Mouse (Mus musculus): ENCODE data around the gene Cmss1.

Gene Cmss1

DNA sequence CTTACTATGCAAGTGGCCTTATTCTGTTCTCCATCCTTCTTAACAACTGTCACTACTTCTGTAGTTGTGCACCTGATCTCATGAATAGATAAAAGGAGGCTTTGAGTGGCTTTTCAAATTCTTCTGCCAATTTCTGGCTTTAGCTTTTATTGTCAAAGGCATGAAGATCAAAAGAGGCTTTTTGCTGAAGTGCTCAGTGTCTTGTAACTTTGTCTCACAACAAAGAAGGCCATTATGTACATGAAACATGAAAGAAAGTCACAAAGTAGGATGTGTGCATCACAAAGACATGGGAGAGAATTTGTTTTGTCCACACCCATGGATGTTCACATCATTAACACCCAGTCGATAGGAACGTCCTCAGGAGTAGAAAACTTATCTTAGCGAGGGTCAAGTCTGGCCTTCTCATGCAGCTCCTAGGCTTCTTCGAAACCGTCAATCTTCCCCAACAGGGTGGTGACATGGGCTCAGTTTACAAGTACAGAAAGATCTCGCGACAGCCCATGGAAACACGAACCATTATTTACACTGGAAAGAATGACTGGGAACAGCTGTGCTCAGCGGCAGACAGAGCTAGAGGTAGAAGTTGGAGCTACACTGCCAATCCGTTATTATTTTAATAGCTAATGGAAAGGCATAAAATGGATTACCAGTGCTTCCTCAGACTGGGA, 133.1 kb downstream of the Cmss1 start:
- no peak for DNase-seq (ENCODE audit: low read depth)

DNA sequence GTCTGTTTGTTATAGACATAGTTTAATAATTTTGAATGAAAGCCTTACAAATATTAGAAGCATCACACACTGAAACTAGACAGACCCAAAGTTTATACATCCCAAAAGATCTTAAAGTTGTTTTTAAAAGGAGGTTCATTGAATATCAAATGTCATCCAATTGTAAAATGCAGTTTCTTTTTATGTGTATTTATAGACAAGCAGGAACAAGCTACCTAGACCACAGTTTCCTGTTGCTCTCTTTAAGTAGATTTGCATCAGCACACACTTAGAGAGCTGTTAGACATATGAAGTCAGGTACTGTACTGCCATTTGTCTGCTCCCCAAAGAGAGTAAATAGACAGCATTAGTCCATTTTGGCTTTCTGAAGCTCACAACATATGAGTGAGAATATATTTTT, 135.6 kb downstream of the Cmss1 start:
- peak; percentile 87 for DNase-seq (ENCODE audit: low read depth)

DNA sequence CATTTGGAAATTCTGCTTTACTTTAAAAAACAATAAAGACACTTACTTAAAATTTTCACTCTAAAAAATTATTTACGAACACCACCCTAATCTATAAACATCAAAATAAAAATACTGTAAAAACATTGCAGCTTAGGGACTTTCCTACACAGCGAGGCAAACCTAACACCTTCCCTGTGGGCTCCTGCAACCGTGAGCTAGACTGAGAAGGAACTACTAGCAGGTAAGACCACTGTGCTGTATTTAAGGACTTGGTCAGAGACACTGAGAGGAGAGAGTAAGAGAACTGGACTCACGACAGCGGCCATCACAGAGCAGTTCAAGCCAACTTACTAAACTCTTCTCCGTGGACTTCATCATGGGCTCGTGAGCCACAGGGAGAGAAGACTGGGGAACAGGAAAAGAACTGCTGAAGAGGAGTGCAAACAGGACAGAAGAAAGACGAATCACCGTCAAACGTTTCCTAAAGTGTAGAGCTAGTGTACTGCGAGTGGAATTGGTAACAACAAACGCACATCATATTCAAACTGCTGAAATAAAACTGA, 136.3 kb downstream of the Cmss1 start:
- peak; percentile 80 for DNase-seq (ENCODE audit: low read depth)

DNA sequence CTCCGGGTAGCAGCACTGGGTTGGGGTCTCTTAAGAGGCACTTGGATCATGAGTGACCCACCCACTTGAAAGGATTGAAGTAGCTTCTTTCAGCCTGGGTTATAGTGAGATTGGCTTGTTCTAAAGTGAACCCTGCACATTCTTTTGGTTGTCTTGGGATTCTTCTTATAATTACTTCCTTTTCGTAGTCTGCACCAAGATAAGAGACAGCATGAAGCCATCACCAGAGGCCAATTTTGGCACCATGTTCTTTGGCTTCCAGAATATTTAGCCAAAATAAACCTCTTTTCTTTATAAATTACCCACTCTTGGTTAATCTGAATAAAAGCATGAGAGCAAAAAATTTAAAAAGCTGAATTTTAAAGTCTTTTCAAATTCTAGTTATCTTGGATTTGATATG, 136.8 kb downstream of the Cmss1 start:
- DNase-seq (ENCODE audit: low read depth): no peak

DNA sequence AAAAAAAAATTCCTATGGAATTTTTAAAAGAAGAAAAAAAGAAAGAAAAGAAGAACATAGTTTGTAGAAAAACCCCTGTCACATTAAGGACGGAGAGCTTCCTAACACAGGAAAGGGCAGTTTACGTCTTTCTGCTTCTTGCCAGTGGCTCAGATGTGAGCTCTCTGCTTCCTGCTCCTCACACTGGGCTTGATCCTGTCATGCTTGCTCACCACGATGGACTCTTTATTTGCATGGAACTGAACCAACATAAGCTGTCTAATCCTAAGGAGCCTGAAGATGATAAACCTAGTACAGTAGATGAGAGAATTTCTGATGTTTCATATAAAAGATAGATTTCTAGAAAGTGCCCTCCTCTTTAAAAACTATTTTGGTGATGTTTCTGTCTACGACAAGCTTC, 137.4 kb downstream of the Cmss1 start:
- DNase-seq (ENCODE audit: low read depth): peak; percentile 49

DNA sequence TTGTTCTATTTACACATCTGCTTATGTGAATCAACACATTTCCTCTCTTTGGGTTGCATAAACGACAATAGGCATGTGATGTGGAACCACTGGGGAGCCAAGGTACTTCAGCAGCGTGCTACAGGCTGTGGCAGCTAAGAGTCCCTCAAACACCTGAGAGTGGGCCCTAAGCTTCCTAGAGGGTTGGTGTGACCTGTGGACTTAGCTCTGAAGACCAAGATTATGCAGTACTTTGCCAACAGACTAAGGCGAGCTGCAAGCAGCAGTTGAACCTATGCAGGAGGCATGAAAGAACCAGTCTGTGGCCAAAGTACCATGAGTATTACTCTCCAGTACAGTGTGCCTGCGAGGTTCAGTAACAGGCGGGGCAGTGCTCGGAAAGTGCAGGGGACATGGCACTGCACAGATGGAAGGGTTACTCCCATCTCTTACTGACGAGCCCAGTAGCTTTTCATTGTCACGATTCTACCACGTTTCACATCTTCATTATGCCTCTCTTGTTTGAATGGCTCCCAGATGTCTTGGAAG, 141.2 kb downstream of the Cmss1 start:
- no peak for DNase-seq (ENCODE audit: low read depth)

DNA sequence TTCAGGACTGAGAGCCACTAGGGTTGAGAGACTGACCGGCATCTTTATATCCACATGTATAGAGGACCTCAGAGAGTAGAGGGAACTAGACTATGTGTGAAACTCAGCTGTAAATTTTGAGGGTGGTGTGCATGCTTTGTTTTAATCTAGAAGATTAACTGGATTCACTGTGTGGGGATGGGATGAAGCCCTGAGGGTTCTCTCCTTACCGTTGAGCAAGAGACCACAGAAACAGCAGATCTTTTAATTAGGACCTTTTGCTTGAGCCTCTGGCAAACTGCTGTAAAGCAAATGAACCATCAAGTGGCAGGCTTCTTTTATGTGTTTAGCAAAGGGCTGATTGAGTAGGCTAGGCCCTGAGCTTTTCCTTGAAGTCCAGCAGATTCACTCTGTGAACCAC, 150.7 kb downstream of the Cmss1 start:
- no peak for DNase-seq (ENCODE audit: low read depth)

DNA sequence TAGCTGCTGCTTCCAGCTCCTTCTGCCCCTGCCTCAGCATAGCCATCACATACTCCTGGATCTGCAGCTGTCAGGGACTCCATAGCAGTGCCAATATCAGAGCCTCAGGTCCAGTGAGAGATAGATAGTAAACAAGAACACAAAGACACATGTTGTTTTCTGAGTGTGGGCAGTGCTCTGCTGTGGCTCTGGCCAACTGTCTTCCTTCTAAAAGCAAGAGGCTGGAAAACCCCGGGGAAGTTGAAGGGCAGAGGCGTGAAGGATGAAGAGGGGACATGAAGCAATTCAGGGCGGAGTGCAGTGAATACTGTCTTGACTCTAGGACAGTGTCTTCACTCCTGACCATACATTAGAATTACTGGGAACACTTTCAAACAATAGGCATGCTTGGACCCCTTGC, 151.1 kb downstream of the Cmss1 start:
- no peak for DNase-seq (ENCODE audit: low read depth)

DNA sequence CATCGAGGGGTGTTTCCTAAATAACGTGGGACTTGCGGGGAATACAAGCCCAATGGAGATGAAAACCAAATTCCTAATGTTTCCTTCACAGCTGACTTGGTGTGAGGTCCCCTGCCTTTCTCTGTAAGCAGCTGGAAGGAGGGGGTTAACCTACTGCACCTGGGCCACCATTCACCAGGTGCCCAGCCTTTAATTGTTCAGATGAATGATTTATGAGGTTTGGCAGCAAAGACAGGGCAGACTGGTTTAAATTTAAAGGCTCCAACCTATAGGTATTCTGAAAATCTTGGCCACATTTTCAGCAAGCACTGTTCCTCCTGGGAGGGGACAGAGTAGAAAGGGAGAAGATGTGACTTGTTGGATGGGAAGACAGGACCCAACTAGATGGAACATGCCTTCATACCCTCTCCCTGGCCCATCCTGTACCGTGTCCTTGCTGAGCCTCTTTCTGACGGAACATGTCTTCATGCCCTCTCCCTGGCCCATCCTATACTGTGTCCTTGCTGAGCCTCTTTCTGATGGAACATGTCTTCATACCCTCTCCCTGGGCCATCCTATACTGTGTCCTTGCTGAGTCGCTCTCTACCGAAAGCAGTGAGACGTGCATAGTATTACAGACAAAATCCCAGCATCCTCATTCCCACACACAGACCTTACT, 152.4 kb downstream of the Cmss1 start:
- no peak for DNase-seq (ENCODE audit: low read depth)

DNA sequence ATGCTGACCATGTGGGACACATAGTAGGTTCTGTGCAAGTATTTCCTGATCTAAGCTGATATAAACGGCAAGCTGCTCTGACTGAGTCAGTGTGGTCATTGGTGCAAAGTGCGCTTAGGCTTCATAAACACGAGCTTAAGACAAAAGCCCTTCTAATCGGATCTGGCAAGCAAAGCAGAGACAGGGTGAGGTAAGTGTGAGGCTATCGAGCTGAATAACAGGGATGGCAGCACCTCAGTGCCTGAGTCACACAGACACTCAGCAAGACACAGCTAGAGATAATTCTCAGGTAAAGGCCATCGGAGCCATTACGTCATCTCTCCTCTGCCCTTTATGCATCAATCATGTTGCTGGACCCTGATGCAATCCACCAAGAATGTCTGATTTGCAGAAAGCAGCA, 153.7 kb downstream of the Cmss1 start:
- DNase-seq (ENCODE audit: low read depth): no peak

DNA sequence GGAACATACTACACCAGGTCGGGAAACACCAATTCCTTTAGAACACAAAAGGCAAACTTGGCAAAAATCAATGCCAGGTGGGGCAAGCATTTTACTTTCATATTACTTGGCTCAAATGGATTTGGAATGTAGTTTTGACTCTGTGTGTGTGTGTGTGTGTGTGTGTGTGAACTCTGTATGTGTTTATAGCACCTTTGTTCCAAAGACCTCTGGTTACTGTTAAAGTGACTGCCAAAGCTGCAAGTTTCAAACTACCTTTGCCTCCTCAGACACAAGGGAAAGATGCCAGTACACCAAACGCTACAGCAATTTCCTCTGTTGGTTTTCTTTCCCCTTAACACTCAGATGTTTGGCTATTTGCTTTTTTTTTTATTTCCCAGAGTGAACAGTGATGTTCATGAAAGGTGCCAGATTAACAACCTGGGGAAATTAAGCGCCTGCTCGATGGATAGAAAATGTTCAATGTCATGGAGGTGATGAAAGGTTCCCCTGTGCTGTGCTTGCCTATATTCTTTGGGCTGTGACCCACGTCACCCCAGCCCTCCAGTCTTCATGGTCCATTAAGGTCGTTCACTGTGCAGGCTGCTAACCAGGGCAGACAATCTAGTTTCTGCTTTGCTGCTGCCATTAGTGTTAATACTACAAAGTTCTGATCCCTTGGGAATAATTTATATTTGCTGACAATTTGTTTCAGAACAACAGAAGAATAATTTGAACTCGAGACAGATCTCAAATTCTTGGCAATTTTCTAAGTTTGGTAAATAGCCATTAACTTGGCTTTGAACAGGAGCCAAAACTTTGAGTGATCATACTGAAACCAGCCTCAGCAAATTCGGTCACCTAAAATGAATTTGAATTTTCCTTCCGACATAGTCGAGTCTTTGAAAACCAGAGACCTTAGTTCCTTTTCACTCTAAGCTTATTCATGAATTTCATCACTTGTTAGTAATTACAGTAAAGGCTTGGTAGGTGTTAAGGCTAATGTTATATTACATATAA, 161.3 kb downstream of the Cmss1 start:
- DNase-seq (ENCODE audit: low read depth): no peak

DNA sequence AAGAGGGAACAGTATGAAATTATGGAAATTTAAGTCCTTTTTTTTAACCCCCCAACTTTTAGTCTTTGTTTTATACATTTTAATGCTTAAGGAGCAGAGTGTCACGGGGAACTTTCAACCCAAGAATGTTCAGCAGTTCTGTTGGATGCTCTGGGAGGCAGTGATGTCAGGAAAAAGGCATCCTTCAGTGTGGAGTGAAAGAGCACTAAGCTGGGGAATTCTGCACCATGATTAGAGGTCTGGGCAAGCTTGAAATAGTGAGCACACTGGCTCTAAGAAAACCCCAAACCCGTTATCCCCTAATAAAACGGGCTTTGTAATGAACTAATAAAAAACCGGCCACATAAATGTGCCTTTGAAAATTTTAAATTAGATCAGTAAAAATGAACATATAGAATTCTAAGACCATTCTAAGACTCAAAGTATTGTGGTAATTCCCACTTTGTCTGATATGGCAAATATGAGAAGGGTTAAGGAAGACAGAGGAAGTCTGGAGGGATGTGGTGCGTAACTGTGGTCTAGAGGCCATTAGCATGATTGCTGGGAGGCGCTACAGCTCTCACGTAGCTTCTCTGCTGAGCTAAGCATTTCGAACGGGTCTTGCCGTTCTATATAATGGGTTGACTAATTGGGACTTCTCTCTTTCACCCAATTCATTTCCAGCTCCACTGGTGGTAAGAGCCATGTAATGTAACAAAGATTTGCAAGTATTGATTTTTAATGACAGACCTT, 165.8 kb downstream of the Cmss1 start:
- DNase-seq (ENCODE audit: low read depth): no peak

DNA sequence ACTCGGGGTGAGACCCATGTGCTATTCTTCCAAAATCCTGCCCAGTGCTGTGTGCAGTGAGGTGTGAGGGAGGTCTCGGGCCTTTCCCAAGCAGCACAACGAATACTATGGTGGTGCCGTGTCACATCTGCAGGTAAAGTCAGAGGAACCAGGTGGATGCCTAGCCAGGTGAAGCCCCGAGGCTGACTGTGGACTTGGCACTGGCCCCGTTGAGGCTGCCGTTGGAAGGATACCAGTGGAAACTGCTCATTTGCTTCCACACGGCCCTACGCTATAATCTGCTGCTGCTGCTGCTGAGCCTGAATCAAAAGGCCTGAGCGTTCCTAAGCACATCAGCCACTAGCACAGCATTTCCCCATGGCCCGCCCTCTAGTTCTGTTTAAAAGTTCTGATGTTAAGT, 167.5 kb downstream of the Cmss1 start:
- no peak for DNase-seq (ENCODE audit: low read depth)

DNA sequence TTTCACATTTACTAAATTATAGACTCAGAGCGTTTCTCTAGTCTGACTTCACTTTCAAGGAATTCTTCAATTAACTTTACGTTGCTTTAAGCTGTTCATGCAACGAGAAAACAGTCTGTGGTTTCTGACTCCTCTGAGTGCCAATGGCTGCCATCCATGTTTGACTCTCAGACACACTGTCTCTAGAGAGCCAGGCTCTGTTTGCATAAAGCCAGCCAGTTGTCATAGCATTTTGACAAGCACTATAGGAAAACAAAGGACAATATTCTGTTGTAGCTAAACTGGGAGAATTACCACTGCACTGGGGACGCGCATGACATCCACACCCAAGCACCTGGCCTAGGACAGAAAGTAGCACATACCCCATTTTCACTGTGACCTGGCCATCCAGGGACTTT, 168.4 kb downstream of the Cmss1 start:
- DNase-seq (ENCODE audit: low read depth): no peak

DNA sequence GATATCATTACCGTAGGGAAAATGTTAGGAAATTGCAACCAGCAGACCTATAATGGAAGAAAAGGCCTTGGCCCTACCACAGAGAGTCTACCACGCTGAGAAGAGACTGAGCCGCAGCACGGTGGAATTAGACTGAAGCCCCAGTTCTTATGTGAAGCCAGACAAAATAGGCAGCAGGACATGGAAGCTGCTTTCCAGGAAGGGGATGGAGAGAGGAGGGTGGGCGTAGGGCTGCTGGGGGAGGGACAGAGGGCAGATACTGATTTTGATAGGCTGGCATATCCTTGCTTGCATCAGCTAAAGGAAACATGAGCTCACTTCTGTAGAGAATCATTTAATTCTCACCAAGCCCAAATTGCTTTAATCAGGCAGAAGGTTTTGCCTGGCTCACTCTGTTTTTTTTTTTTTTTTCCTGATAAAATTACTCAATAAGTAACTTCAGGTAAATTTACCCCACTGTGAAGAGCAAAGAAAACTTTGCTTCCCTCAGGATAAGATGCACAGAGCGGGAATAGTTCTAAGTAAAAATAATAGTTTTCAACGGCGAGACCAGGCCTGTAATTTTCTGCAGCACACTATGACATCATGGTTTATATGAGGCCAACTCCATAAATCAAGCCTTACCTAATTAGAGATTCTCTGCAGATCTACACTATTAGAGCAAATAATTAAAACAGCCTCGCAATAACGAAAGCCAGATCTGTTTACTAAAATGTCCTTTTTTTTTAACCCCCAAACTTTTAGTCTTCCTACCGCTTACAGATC, 169.0 kb downstream of the Cmss1 start:
- no peak for DNase-seq (ENCODE audit: low read depth)

DNA sequence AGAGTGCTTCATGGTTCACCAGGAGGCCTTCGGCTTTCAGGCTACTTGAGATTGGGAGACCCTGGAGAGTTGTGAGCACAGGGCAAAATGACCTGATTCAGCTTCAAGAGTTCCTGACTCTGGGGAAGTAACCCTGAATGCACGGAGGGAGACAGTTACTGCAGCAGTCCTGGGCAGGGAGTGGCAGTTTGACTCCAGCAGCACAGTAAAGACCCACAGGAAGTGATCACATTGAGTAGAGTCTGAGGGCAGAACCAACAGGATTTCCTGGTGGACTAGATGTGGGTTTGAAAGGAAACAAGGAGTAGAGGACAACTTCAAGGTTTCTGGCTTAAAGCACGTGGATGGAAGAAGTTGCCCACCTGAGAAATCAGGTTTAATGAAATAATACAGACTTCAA, 172.0 kb downstream of the Cmss1 start:
- DNase-seq (ENCODE audit: low read depth): peak; percentile 67

DNA sequence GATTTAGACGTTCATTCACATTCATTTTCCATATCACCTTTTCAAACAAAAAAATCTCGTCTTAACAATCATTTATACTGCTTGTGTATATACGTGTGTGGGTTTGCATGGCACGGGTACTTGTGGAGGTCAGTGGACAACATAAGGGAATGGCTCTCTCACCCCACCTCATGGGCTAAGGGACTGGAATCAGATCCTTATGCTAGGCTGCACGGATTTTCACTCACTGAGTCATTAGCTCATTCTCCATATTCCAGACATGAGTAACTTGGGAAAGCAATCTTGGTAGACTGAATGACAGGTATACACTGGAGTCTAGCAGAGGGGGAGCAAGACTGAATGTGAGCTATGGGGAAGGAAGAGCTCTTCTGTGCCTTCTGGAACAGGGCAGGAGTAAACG, 173.0 kb downstream of the Cmss1 start:
- DNase-seq (ENCODE audit: low read depth): no peak

DNA sequence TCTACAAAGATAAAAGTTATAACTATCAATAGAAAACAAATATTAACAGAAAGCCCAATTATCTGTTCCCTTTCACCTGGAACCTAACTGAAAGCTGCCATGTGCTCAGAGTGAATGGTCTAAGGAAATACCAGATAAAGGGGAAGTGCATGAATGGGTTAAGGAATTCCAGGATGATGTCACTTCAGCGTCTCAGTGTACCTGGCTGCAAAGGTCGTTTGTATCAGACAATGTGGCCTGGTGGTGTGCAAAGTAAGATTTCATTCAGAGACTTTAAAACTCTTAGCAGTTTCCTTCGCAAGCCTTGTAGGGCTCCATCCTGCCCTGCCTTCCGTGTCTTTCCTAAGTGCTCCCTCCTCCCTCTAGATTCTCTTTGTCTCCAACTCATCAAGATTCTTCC, 173.5 kb downstream of the Cmss1 start:
- no peak for DNase-seq (ENCODE audit: low read depth)

DNA sequence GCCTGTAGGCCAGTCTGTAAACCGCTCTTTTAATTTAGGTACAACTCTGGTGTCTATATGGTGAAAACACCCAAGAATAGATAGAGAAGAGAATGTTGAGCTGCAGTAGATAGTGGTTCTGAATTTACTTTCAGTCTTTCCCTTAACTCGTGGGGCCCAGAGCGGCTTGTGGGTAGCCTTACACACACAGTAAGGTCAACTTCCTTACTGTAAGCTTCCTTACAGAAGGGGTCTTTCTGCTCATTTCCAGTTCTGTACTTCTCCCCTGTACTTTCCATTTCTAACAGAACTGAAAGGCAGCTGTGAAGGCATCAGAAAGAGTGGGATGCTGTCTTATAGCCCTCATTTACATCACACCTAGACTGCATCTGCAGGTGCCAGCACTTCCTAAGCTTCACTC, 175.4 kb downstream of the Cmss1 start:
- peak; percentile 21 for DNase-seq (ENCODE audit: low read depth)

DNA sequence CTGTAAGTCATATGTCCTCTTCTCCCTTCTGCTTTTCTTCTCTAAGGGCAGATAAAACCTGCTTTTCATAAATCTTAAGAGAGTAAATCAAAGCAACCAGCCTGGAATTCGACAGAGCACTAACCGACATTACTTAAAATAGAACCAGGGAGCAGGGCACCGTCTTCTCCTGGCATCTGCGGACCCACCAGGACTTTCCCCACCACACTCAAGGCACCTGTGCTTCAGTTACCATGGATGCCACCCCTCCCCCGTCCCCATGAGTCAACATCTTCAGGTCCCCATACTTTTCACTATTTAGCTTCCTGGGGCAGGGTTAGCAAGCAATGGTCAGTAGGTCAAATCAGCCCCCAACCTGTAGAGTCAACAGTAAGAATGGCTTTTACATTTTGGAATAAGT, 177.7 kb downstream of the Cmss1 start:
- DNase-seq (ENCODE audit: low read depth): no peak

Data from induced T-regulatory cell, adult 2 months (primary cell).